Mouse (Mus musculus) liver, adult 2 months (tissue): ENCODE results near the gene Chst8. TPM values are rescaled to one million over a fixed set of nuclear protein-coding genes. Genes with fewer than 3 reads are reported as not detected.

Experiments
- DNase-seq: peaks from one replicate; pipeline ENCODE4 v3.0.0-alpha.2; 2011; ENCODE audit warnings: low read depth, low spot score; ENCODE audit errors: extremely low read depth
- H3K27ac ChIP-seq: fragments of 200-500 bp; replicated peaks from 2 replicates; pipeline ENCODE4 v1.5.1; 2012; ENCODE audit warnings: low read depth, mild to moderate bottlenecking, control low read depth, inconsistent platforms, low read length; ENCODE audit not compliant: insufficient read depth
- H3K27me3 ChIP-seq: fragments of 200-500 bp; 2 replicates; pipeline ENCODE4 v1.6.1; 2012; ENCODE audit warnings: mild to moderate bottlenecking, moderate library complexity, low read length, inconsistent platforms; ENCODE audit not compliant: control insufficient read depth, insufficient read depth
- H3K36me3 ChIP-seq: fragments of 200-500 bp; 2 replicates; pipeline ENCODE4 v1.6.1; 2012; ENCODE audit warnings: low read length, inconsistent platforms; ENCODE audit not compliant: control insufficient read depth, insufficient read depth
- H3K4me1 ChIP-seq: fragments of 200-500 bp; 2 replicates; pipeline ENCODE4 v1.6.1; 2011; ENCODE audit warnings: low read length; ENCODE audit not compliant: control insufficient read depth, insufficient read depth
- H3K4me3 ChIP-seq: fragments of 200-500 bp; 2 replicates; pipeline ENCODE4 v1.5.1; 2011; ENCODE audit warnings: low read depth, mild to moderate bottlenecking, control low read depth, low read length, moderate library complexity; ENCODE audit not compliant: insufficient read depth
- H3K79me2 ChIP-seq: fragments of 200-500 bp; 2 replicates; pipeline ENCODE4 v1.6.1; 2012; ENCODE audit warnings: inconsistent platforms, mild to moderate bottlenecking, low read length, moderate library complexity; ENCODE audit not compliant: control insufficient read depth, insufficient read depth
- H3K9ac ChIP-seq: fragments of 200-500 bp; 2 replicates; pipeline ENCODE4 v1.6.1; 2012; ENCODE audit warnings: low read depth, mild to moderate bottlenecking, control low read depth, inconsistent platforms, low read length
- CTCF ChIP-seq: fragments of 200-500 bp; IDR thresholded peaks from 2 replicates; pipeline ENCODE4 v1.5.1; 2011; ENCODE audit warnings: low read depth, low read length, control low read depth
- POLR2A ChIP-seq: fragments of 200-500 bp; IDR thresholded peaks from 2 replicates; pipeline ENCODE4 v1.6.1; 2011; ENCODE audit warnings: low read length, control low read depth; ENCODE audit not compliant: insufficient read depth; ENCODE audit errors: extremely low read depth
- WGBS: fragments of 180-500 bp; shearing (Covaris S2); methylation state at CpG from one replicate; pipeline ENCODE4 v1.1.7; 2018; 5-methylcytosine and 5-hydroxymethylcytosine counted together
- polyA plus RNA-seq: library from polyadenylated mRNA; depleted of rRNA; stranded (reverse); fragments of >200 nt; gene quantifications from 2 replicates; pipeline ENCODE4 v1.2.3, GENCODE M21; 2012
- total RNA-seq: library from RNA; depleted of rRNA; stranded (reverse); fragments of >200 nt; gene quantifications from 2 replicates; pipeline ENCODE4 v1.2.3, GENCODE M21; 2014

Chst8 gene
- total and polyA plus RNA-seq, 2 experiments = 0.28 to 0.35 TPM

- 7% methylated on average over 6 of the region's 6 CpGs for whole genome bisulfite sequencing
- TF ChIP-seq POLR2A = no peak
- no peak for TF ChIP-seq CTCF
- no peaks in the 10 kb centered on the region for H3K36me3 ChIP-seq
- no peaks in the 10 kb centered on the region for H3K4me1 ChIP-seq
- H3K4me3 ChIP-seq = no peak overlapping the region
- no peak for DNase-seq
- no peak overlapping the region for H3K9ac ChIP-seq
- no peaks in the 10 kb centered on the region for H3K27me3 ChIP-seq
- no peaks in the 10 kb centered on the region for H3K79me2 ChIP-seq
- no peak overlapping the region for H3K27ac ChIP-seq
Observed at GRCm38 (mm10) chr7:34689028-34689427, 123.5 kb downstream of the Chst8 start.

GRCm38 (mm10) chr7:34685801-34686200 is 126.7 kb downstream of the Chst8 start:
- no peaks in the 10 kb centered on the region for H3K36me3 ChIP-seq
- 51% methylated on average over 7 of the region's 7 CpGs for WGBS
- H3K79me2 ChIP-seq = no peaks in the 10 kb centered on the region
- H3K9ac ChIP-seq = no peak overlapping the region
- H3K4me3 ChIP-seq = no peak overlapping the region
- no peaks in the 10 kb centered on the region for H3K27me3 ChIP-seq
- no peak for DNase-seq
- TF ChIP-seq POLR2A = no peak
- no peak for TF ChIP-seq CTCF
- H3K27ac ChIP-seq = no peak overlapping the region
- H3K4me1 ChIP-seq = no peaks in the 10 kb centered on the region

GRCm38 (mm10) chr7:34685176-34685575 is 127.3 kb downstream of the Chst8 start:
- no peaks in the 10 kb centered on the region for H3K36me3 ChIP-seq
- no peak for DNase-seq
- WGBS = 60% methylated on average over 4 of the region's 4 CpGs
- no peaks in the 10 kb centered on the region for H3K79me2 ChIP-seq
- H3K27me3 ChIP-seq = no peaks in the 10 kb centered on the region
- TF ChIP-seq CTCF (no peak), POLR2A (no peak)
- no peak overlapping the region for H3K9ac ChIP-seq
- H3K4me1 ChIP-seq = no peaks in the 10 kb centered on the region
- no peak overlapping the region for H3K27ac ChIP-seq
- H3K4me3 ChIP-seq = no peak overlapping the region

- no peak overlapping the region for H3K4me3 ChIP-seq
- no peak overlapping the region for H3K9ac ChIP-seq
- H3K27ac ChIP-seq = no peak overlapping the region
- no peaks in the 10 kb centered on the region for H3K27me3 ChIP-seq
- DNase-seq = no peak
- no peaks in the 10 kb centered on the region for H3K4me1 ChIP-seq
- TF ChIP-seq CTCF (no peak), POLR2A (no peak)
- no peaks in the 10 kb centered on the region for H3K79me2 ChIP-seq
- no peaks in the 10 kb centered on the region for H3K36me3 ChIP-seq
- WGBS = 59% methylated on average over 15 of the region's 15 CpGs
Observed at GRCm38 (mm10) chr7:34680771-34681421, 131.6 kb downstream of the Chst8 start.

- H3K4me3 ChIP-seq = no peak overlapping the region
- no peak for TF ChIP-seq POLR2A
- no peaks in the 10 kb centered on the region for H3K79me2 ChIP-seq
- no peak overlapping the region for H3K27ac ChIP-seq
- 63% methylated on average over 2 of the region's 2 CpGs for WGBS
- H3K27me3 ChIP-seq = peaks cover 7% of the 10 kb centered on the region
- H3K36me3 ChIP-seq = no peaks in the 10 kb centered on the region
- no peak overlapping the region for H3K9ac ChIP-seq
- H3K4me1 ChIP-seq = no peaks in the 10 kb centered on the region
- DNase-seq = no peak
Observed at GRCm38 (mm10) chr7:34679886-34680285, 132.6 kb downstream of the Chst8 start.

- no peak overlapping the region for H3K4me3 ChIP-seq
- H3K9ac ChIP-seq = no peak overlapping the region
- no peaks in the 10 kb centered on the region for H3K79me2 ChIP-seq
- DNase-seq = no peak
- H3K27me3 ChIP-seq = peaks cover 8% of the 10 kb centered on the region
- H3K4me1 ChIP-seq = no peaks in the 10 kb centered on the region
- TF ChIP-seq POLR2A (no peak), CTCF (peak; percentile 84)
- 21% methylated on average over 33 of the region's 33 CpGs for WGBS
- H3K27ac ChIP-seq = no peak overlapping the region
- no peaks in the 10 kb centered on the region for H3K36me3 ChIP-seq
Observed at GRCm38 (mm10) chr7:34675831-34676514, 136.5 kb downstream of the Chst8 start.
